Mouse (Mus musculus): Measurements from ENCODE around the gene Rnaset2a.
"Not testable (repeated sequence)": the region's sequence is repeated elsewhere in the genome, so short reads cannot be mapped to it uniquely, and the experiment has no call there.

Rnaset2a gene

GRCm38 (mm10) chr17:8147439-8148316 is at the start of gene Rnaset2a, which contains the start of gene Gm49673:
TSS of gene Rnaset2a (minus strand) at chr17:8148097.
TSS of gene Gm49673 (minus strand) at chr17:8147788.
- DNase-seq (ENCODE audit: low read depth), result peak; percentile 58

DNA sequence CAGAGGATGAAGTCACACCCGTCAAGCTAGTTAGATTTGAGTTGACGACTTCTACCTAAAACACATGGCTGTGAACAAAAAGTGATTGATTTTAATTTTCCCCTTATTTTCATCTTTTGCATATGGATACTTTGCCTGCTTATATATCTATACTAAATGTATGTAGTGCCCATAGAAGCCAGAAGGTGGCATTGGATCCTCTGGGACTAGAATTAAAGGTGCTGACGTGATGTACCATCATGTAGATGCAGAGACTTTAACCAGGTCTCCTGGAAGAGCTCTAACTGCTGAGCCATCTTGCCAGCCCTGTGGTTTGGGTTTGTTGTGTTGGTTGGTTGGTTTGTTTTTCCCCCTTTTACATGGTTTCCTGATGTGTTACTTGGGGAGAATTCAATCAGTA is 49.8 kb upstream of the Rnaset2a start:
- peak; percentile 66 for DNase-seq (ENCODE audit: low read depth)

GRCm38 (mm10) chr17:8195685-8196376 is 47.9 kb upstream of the Rnaset2a start:
- peak; percentile 36 for DNase-seq (ENCODE audit: low read depth)

GRCm38 (mm10) chr17:8193678-8194077 is 45.8 kb upstream of the Rnaset2a start:
- no peak for DNase-seq (ENCODE audit: low read depth)

GRCm38 (mm10) chr17:8184217-8184616 is 36.3 kb upstream of the Rnaset2a start:
- DNase-seq (ENCODE audit: low read depth), result no peak

GRCm38 (mm10) chr17:8183815-8184214 is 35.9 kb upstream of the Rnaset2a start:
- DNase-seq (ENCODE audit: low read depth), result no peak

DNA sequence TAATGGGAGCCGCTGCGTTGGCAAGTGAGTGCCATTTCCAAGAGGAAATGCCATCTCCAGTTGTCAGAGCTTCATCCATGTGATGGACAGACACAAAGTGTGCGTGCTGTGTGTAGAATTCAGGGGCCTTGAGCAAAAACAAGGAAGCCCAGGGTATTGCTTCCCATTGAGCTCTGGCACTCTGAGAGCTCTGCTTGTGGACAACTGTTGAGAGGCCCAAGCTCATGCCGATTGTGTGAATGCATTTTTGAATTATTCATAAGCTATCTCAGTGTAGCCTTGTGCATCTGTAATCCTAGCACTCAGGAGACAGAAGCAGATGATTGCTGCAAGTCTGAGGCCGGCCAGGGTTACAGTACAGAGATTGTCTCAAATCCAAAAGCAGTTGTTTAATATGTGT is 29.2 kb upstream of the Rnaset2a start:
- no peak for DNase-seq (ENCODE audit: low read depth)

DNA sequence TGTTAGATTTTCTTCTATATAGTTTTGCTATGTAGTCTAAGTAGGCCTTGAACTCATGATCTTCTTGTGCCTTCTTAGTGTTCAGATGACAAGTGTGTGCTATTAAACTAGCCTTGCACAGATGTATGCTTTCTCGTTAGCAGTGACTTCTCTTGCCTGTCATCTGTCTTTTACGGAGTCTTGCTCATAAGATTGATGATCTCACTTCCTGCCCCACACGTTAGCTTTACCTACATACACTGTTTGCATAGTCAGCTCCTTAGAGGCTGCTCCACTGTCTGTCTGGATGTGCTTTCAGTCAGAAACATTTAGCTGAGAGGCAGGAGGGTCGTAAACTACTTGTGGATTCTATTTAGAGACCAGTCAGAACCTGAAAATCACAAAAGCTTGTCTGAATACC is 23.2 kb upstream of the Rnaset2a start:
- peak; percentile 45 for DNase-seq (ENCODE audit: low read depth)

GRCm38 (mm10) chr17:8170331-8170730 is 22.4 kb upstream of the Rnaset2a start:
- DNase-seq (ENCODE audit: low read depth), result peak; percentile 35

- not testable (repeated sequence) for DNase-seq (ENCODE audit: low read depth)
Measured at GRCm38 (mm10) chr17:8167436-8167835, 19.5 kb upstream of the Rnaset2a start.

DNA sequence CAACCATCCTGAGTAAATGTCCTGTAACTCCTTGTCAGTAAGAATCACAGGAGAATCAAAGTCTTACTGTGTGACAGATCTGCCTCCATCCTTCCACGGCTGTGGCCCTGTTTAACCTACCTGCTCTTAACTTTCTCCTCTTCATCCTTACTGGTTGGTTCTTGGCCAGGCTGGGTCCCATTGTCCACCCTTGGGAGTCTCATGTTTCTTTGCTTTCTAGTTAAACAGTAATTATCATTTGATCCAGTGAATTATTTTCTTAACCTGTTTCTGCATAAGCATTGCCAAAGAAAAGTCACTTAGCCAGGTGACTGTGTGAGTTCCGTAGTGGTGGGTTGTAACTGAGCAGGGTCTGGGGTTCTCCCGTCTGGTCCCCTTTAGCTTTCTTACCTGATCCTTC is 18.6 kb upstream of the Rnaset2a start:
- not testable (repeated sequence) for DNase-seq (ENCODE audit: low read depth)

- peak; percentile 39 for DNase-seq (ENCODE audit: low read depth)
Measured at GRCm38 (mm10) chr17:8165977-8166376, 18.1 kb upstream of the Rnaset2a start.

DNA sequence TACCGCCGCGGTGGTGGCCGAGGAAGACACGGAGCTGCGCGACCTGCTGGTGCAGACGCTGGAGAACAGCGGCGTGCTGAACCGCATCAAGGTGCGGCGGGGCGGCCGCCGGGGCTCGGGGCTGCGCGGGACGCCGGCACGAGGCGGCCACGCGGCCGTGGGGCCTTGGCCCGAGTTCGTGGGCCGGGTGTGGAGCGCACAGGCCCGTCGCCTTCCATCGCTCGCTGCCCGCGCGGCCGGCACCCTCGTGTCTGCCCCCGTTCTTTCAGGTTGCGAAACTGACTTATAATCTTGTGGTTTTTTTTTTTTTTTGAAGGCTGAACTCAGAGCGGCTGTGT is 17.7 kb upstream of the Rnaset2a start:
- peak; percentile 49 for DNase-seq (ENCODE audit: low read depth)

DNA sequence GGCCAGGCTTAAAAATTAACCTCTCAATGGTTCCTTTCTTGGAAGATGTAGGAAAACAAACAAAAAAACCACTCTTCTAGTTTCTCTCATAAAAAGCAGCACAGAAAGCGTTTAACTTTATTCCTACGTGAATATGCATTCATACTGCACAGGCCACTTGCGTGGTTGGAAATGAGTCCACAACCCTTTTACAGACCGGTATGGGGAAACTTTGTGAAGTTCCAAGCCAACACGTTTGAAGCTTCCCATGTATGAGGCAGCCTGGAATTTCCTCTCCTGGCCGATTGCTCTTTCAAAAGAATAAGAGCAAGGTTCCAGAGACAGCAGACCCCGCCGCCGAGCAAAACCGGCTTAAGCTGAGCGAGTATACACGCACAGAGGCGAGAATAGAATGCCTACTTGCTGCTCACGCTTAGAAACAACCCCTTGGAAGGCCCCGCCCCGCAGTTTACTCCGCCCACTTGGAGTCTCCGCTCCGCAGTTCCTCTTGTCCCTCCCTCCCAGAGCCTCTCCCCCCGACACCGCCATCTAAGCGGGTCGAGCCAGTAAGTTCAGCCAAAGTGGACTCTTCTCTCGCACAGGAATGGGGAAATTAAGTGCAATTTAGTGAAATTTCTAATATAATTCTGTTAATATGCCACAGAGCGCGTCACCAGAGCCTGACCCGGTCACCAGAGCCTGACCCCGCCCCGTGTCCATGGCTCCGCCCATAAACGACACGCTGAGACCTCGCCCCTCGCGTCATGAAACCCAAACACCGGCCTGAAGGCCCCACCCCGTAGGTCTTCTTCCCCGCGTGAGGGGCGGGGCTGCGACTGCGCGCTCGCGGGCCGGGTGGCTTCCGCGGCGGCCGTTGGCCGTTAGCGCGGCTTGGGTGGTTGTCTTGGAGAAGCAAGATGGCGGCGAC is 17.1 kb upstream of the Rnaset2a start, which contains the start of gene Fgfr1op:
Gene Fgfr1op (plus strand): TSS at position 801 of the 907 bp plus-strand sequence.
- DNase-seq (ENCODE audit: low read depth), result peak; percentile 62

GRCm38 (mm10) chr17:8160969-8161368 is 13.1 kb upstream of the Rnaset2a start:
- peak; percentile 62 for DNase-seq (ENCODE audit: low read depth)

GRCm38 (mm10) chr17:8158627-8159026 is 10.7 kb upstream of the Rnaset2a start:
- not testable (repeated sequence) for DNase-seq (ENCODE audit: low read depth)

- not testable (repeated sequence) for DNase-seq (ENCODE audit: low read depth)
Measured at GRCm38 (mm10) chr17:8155982-8156381, 8.1 kb upstream of the Rnaset2a start.

DNA sequence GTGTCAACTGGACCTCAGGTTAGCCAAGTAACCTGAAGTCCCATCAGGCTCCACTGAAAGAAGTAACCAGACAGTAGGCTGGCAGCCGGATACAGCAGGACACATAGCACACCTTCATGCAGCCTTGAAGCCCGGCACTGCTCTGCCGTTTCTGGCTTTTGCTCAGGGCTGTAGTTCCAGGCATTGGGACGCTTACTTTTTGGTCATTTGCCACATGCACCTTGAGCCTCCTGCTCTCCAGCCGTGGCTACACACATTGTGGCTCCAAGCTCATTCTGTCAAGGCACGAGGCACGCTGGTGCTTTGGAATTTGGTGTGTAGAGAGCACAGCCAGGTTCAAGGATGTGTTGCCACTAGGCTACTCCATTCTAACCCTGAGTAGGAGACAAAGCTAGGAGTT is 7.1 kb upstream of the Rnaset2a start:
- not testable (repeated sequence) for DNase-seq (ENCODE audit: low read depth)

DNA sequence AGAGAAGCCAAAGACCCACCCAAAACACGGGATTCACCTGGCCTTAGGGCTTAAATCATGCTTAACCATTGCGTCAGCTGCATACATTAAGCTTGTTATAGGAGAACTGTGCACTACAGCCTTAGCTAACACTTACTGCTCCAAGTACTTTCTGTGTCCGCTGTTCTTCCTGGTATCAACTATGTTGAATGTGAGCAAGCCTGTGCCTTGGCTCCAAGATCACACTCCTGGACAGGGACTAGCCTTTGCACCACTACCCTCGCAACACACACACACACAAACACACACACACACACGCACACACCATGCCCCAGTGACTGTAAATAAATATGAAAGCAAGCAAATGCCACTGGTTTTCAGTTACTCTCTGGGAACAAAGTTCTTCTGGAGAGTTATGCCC is 966 bp downstream of the Rnaset2a start:
- DNase-seq (ENCODE audit: low read depth), result peak; percentile 31

GRCm38 (mm10) chr17:8143802-8144673 is 3.9 kb downstream of the Rnaset2a start:
- DNase-seq (ENCODE audit: low read depth), result peak; percentile 52

DNA sequence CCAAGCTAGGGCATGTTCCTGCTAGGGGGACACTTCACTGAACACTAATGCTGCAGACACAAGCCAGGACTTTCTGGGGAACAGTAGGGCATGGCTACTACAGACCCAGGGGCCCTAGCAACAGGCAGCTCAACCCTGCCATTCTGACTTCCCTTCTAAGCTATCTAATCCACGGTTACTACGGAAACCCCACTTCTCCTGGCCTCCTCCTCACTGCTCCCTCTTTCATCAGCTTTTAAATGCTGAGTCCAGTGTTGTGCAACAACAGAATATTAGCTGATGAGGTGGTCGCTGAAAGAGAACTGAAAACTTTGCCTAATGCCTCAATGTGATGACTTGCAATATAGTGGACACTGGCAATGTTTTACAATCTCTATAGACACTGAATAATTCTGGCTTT is 7.7 kb downstream of the Rnaset2a start:
- DNase-seq (ENCODE audit: low read depth), result not testable (repeated sequence)
